Mouse (Mus musculus) adrenal gland, adult 8-10 months (tissue): ENCODE measurements around the gene Olfr51. TPM values are rescaled to one million over a fixed set of nuclear protein-coding genes. Genes with fewer than 3 reads are reported as not detected.

ENCODE experiments used
- total RNA-seq, 4 experiments: library from RNA; stranded (reverse); gene quantifications; 2 replicates each; pipeline ENCODE4 v1.2.4; 2022

Olfr51 gene
- total RNA-seq, 4 experiments from 2014 or later, result not detected

Other genes starting within 250 kb of the Olfr51 start
- 1 to 10 TPM; 5.7 to 9.9 (median 7.6) TPM for gene Zfp354c, start 175.9 kb upstream of the Olfr51 start, total RNA-seq
- gene Zfp879, start 162.0 kb upstream of the Olfr51 start, total RNA-seq, result 1 to 10 TPM; 1.0 to 1.5 (median 1.2) TPM
- gene Grm6, start 152.9 kb upstream of the Olfr51 start, total RNA-seq, result not detected
- 1 to 10 TPM; 4.0 to 6.1 (median 4.8) TPM for gene Zfp454, start 115.9 kb upstream of the Olfr51 start, total RNA-seq
- 10 to 100 TPM in 3 of 4 experiments, 1 to 10 TPM in 1; 9.4 to 12.8 (median 11.0) TPM for gene Zfp2, start 87.4 kb upstream of the Olfr51 start, total RNA-seq
- gene Zfp354b, start 72.0 kb upstream of the Olfr51 start, total RNA-seq, result 1 to 10 TPM; 1.7 to 4.7 (median 3.3) TPM
- not detected for gene 4933414I15Rik, start 59.8 kb upstream of the Olfr51 start, total RNA-seq
- not detected for gene Prop1, start 49.8 kb upstream of the Olfr51 start, total RNA-seq
- not detected for gene Olfr1378, start 37.1 kb upstream of the Olfr51 start, total RNA-seq
- not detected for gene Olfr1377, start 21.6 kb upstream of the Olfr51 start, total RNA-seq
- under 1 TPM; 0.15 to 0.91 (median 0.39) TPM for gene Olfr54, start 10.6 kb downstream of the Olfr51 start, total RNA-seq
- not detected for gene Olfr1375, start 44.5 kb downstream of the Olfr51 start, total RNA-seq
- gene Zfp354a, start 55.7 kb downstream of the Olfr51 start, total RNA-seq, result 10 to 100 TPM in 2 of 4 experiments, 1 to 10 TPM in 2; 5.7 to 12.4 (median 9.7) TPM
- gene Gm12569, start 216.9 kb downstream of the Olfr51 start, total RNA-seq, result not detected